Mouse (Mus musculus) testis, postnatal 14 days (tissue): Measurements from ENCODE around the gene Cetn3.
A peak's percentile ranks its signal among the peaks of the same experiment; 100 is the strongest.

Experiments
- DNase-seq: peaks from one replicate; pipeline ENCODE4 v3.0.0; 2021; ENCODE audit warnings: low spot score

Cetn3 gene

DNA sequence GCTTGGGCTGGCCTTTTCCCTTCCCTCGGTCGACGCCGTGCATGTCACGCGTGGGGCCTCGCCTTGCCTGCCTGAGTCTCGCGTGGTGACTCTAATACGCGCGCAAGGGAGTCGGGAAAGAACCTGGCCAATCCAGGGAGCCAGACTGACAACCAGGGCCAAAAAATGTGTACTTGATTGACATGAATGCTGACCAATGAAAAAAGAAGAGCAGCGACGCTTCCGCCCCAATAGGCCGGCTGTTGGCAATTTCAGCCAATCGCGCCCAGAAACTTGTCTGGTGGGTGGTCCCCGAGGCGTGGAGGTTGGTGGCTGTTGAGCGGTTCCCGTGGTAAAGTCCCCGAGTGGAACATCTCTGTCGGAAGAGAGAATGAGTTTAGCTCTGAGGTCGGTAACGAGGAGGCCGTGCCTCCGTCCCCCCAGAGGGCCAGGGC, at the start of gene Cetn3:
Gene Cetn3 (plus strand): TSS at position 107 of the 434 bp plus-strand sequence.
- DNase-seq, result peak; percentile 95

- no peak for DNase-seq
Observed at GRCm38 (mm10) chr13:81736606-81737005, 46.3 kb upstream of the Cetn3 start.

DNA sequence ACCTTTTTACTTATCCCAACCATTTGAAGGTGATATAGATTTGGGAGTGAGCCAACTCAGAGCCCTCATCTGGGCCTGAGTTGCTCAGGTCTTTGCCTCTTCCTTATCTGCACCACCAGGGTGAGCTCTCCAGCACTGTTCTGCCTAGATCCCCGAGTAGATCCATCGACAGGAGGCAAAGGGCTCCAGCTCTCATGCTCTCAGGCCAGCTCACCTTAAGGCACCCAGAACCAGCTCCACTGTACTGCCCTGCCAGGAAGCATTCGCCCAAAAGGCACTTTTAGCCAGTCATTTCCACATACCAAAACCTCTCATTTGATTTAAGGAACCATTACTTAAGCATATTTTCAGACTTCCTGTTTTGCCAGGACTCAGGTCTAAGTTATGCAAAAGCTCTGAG, 42.0 kb upstream of the Cetn3 start:
- DNase-seq, result no peak

- no peak for DNase-seq
Observed at GRCm38 (mm10) chr13:81743391-81744091, 39.3 kb upstream of the Cetn3 start.

DNA sequence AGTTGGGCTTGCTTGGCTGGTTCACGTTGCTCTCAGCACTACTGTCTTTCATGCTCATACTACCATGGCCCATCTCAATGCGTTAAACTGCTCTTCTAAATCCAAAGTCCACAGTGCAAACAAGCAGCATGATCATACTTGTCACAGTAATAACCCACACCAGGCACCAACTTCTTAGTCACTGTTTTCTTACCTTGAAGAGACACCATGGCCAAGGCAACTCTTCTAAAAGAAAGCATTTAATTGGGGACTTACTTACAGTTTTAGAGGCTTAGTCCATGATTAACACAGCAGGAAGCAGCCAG, 38.8 kb upstream of the Cetn3 start:
- DNase-seq, result no peak

- no peak for DNase-seq
Observed at GRCm38 (mm10) chr13:81754878-81755277, 28.0 kb upstream of the Cetn3 start.

GRCm38 (mm10) chr13:81755324-81755723, 27.6 kb upstream of the Cetn3 start:
- DNase-seq, result no peak

DNA sequence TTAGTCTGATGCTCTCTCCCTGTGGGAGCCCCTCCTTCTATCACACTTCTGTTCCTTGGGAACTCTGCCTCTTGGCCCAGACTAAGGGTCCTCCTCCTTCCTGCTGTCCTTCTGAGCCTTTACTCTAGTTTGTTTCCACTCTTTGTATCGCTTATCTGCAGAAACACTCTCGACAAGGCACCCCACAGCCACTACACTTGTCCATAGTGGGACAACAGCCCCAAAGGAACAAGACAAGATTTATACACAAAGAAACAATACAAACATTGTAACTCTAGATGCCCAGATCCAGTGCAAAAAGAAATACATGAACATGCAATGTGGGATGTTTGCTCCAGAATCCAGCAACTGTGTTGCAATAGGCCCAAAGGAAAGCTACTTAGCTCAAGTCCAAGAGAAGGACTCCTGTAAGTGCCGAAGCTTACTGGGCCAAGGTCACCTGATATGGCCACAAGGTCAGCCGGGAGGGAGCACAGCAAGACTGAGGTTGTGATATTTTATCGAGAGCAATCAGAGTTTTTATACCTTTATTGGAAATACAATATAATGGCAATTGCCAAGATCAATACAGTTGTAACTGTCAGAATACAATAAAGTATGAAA, 25.7 kb upstream of the Cetn3 start:
- peak; percentile 73 for DNase-seq

- DNase-seq, result no peak
Observed at GRCm38 (mm10) chr13:81760379-81760778, 22.5 kb upstream of the Cetn3 start.

- no peak for DNase-seq
Observed at GRCm38 (mm10) chr13:81761566-81762186, 21.2 kb upstream of the Cetn3 start.

DNA sequence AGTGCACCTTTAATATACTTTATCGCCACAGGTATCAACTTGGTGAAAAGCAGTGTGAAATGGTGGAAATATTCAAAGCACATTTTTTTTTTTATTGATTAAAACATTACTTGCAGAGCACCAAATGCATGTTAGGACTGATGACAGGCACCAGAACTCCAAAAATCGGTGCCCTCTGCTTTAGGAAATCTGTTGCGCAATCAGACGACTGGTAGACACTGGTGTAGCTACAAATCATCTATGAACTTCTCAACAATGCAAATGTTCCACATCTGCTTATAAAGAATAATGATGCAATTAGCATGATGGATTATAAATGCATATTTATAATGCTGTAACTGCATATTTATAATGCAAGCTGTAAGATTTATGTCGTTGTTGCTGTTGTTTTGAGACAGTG, 18.7 kb upstream of the Cetn3 start:
- DNase-seq, result no peak

DNA sequence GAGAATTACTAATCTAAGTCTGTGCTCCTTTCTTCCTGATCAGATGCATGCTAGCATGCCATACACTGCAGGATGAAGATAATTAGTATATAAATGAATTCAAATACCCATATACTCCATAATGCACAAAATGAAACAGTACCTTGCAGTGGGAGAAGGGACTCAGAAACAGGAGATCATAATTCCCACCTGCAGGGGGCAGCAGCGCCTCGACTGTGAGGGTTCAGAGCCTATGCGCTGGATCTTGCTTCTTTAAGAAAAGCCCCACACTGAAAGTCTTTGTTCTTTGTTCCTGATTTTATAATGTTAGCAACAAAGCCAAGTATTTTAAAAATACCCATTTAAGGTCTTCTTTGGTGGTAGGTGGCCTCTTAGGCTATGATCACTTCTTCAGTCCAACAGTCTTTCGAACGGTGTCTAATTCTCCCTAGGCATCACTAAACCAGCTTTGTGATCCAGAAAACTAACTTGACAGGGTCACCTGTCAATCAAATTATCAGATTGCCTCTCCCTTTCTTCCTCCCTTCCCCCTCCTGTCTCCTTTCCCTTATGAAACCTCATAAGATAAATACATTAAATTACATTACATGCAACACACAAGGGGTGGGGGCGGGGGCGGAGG, 15.7 kb upstream of the Cetn3 start:
- no peak for DNase-seq

- DNase-seq, result no peak
Observed at GRCm38 (mm10) chr13:81776217-81776616, 6.7 kb upstream of the Cetn3 start.

GRCm38 (mm10) chr13:81782475-81782874, 402 bp upstream of the Cetn3 start:
- DNase-seq, result no peak

DNA sequence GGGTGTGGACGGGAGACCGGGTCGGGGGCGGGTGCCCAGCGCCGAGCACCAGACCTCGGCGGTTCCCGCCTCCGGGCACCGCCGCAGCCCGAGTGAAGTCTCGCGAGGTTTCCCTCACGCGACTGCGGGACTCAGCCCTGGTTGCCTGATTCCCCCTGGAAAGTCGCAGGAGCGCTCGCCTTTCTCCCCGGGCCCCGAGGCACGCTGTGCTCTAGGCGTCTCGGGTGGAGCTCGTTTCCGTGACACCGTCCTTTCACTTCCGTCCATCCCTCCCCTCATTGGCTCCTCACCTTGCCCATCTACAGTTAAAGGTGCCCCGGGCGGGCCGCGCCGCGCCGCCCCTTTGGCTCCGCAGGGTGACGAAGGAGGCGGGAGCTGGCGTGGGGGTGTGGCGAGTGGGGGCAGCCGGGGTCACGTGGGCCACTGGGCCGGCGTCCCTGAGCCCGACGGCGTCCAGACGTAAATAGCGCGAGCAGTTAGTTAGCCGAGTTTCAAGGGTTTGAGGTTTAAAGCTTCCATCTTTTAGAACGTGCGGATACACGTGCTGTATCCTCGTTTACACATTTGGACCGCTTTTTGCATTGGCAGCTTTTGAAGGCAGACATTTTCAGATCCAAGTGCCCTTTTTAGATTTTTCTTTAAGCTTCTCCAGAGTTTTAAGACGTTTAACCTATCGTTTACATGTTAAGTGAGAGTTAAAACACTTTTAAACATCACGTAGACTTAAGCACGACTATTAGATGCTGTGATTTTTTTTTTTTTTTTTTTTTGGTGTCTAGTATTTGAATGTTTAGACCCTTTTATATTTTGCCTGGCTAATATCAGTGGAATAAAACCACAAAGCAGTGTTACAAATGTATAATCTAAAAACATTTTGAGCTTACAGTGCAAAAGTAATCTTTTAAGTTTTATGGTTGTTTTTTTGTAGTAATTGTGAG, 797 bp downstream of the Cetn3 start:
- DNase-seq, result peak; percentile 98

DNA sequence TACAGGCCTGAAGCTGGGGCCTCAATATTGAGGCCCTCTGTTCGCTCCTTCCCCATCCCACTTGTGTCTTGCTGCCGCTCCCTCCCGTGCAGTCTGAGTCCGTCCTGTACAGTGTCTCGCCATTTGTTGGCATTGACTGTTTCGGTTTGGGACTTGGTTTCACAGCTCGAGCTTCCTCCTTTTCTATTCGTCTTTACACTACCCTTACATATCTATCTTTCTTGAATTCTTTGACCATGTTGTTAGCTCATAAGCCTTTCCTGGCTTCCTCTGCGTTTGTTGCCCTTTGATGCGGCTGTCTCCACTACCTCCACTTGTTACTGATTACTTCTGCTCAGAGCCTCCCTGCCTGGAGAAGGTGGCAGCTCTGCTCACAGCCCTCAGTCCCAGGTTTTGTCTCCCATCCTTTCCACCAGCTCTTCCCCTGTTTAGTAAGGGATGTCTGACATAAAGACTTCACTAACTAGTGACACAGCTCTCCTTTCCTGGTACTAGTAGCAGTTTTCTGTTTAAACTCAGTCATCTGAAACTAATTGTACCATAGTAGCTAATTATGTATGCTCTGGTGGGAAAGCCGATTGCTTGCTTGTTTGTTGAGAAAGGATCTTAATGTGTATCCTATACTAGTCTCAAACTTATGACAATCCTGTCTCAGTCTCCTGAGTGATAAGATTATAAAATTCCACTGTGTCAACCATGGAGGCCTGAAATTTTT, 3.0 kb downstream of the Cetn3 start:
- DNase-seq, result no peak

- no peak for DNase-seq
Observed at GRCm38 (mm10) chr13:81790160-81790559, 7.3 kb downstream of the Cetn3 start.

DNA sequence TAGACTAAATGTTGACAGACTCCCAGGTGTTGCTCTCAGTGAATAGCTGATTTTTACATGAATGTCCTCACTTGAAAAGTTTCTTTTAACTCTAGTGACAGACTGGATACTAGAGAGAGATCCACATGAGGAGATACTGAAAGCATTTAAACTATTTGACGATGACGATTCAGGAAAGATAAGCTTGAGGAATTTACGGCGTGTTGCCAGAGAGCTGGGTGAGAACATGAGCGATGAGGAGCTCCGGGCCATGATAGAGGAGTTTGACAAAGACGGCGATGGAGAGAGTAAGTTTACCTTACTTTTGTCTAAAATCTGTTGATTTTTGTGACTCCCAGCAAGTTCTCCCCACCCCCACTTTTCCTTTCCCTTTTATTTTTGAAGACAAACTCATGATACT, 9.0 kb downstream of the Cetn3 start:
- no peak for DNase-seq

- no peak for DNase-seq
Observed at GRCm38 (mm10) chr13:81793850-81794249, 11.0 kb downstream of the Cetn3 start.

DNA sequence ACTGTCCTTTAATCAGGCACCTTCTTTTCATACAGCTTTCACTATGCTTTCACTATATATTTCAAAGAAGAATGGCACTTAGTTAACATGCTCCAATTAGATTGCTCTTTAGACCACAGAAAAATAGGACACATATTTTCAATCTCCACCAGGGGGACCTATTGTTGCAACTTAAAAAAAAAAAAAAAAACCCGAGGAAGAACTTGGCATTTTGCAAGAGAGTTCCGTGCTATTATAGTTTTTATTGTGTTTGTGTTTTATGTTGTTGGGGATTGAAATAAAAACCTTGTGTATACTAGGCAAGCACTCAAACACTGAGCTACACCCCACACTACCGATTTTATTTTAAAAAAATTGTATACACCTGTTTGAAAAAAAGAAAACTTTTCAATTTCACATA, 18.2 kb downstream of the Cetn3 start:
- no peak for DNase-seq

- DNase-seq, result no peak
Observed at GRCm38 (mm10) chr13:81803713-81804112, 20.8 kb downstream of the Cetn3 start.
